Mouse (Mus musculus): ENCODE measurements around the gene Mid1. TPM values are rescaled to one million over a fixed set of nuclear protein-coding genes. Genes with fewer than 3 reads are reported as not detected.
"Not testable (repeated sequence)": the region's sequence is repeated elsewhere in the genome, so short reads cannot be mapped to it uniquely, and the experiment has no call there.

The Mid1 gene
- polyA plus RNA-seq, 1 experiment from 2014 or later = 4.7 TPM

DNA sequence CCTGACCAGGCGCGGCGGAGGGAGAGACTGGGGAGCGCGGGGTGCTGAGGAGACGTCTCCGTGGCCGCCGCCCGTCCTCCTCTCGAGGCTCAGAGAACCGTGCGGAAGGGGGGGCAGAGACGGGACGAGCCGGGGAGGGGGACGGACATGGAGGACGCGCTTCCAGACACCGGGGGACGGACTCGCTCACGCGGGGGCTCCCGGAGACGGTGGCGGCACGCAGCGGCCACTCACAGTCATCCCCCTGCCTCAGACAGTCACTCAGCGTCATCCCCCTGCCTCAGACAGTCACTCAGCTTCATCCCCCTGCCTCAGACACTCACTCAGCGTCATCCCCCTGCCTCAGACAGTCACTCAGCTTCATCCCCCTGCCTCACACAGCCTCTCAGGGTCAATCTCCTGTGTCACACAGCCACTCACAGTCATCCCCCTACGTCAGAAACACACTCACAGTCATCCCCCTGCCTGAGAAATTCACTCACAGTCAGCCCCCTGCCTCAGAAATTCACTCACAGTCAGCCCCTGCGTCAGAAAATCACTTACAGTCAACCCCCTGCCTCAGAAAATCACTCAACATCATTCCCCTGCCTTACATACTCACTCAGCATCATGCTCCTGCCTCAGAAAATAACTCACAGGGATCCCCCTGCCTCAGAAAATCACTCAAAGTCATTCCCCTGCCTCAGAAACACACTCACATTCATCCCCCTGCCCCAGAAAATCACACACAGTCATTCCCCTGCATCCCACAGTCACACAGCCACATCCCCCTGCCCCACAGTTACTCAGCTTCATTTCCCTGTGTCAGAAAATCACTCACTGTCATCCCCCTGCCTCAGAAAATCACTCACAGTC lies 309.2 kb downstream of the Mid1 start:
- 55% methylated on average over 30 of the region's 33 CpGs for WGBS
- not testable (repeated sequence) for H3K4me3 ChIP-seq (replicated peaks; ENCODE audit: low read depth, low read length); H3K36me3 ChIP-seq (ENCODE audit: insufficient read depth, low read length); DNase-seq (ENCODE audit: low spot score); H3K4me2 ChIP-seq (ENCODE audit: low read length); H3K27ac ChIP-seq; H3K4me1 ChIP-seq (replicated peaks; ENCODE audit: insufficient read depth, low read length); H3K27me3 ChIP-seq (ENCODE audit: insufficient read depth, low read length); ATAC-seq (replicated peaks; ENCODE audit: low FRiP score, low read depth); H3K9ac ChIP-seq (ENCODE audit: low read depth, low read length)
- peaks cover 11% of the 10 kb centered on the region; the same call in 1 of the 2 replicates for H3K9me3 ChIP-seq (replicated peaks; ENCODE audit: low read length)

DNA sequence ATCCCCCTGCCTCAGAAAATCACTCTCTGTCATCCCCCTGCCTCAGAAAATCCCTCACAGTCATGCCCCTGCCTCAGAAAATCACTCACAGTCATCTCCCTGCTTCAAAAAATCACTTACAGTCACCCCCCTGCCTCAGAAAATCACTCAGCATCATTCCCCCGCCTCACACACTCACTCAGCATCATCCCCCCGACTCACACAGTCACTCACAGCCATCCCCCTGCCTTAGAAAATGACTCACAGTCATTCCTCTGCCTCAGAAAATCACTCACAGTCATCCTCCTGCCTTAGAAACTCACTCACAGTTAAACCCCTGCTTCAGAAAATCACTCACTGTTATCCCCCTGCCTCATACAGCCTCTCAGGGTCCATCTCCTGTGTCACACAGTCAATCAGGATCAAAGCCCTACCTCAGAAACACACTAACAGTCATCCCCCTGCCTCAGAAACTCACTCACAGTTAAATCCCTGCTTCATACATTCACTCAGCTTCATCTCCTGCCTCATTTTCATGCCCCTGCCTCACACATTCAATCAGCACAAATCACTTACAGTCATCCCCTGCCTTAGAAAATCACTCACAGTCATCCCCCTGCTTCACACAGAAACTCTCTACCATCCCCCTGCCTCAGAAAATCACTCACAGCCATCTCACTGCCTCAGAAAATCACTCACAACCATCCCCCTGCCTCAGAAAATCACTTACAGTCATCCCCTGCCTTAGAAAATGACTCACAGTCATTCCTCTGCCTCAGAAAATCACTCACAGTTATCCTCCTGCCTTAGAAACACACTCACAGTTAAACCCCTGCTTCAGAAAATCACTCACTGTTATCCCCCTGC lies 310.1 kb downstream of the Mid1 start:
- H3K9me3 ChIP-seq (replicated peaks; ENCODE audit: low read length); H3K27ac ChIP-seq; H3K27me3 ChIP-seq (ENCODE audit: insufficient read depth, low read length); H3K4me1 ChIP-seq (replicated peaks; ENCODE audit: insufficient read depth, low read length); H3K36me3 ChIP-seq (ENCODE audit: insufficient read depth, low read length); H3K4me3 ChIP-seq (replicated peaks; ENCODE audit: low read depth, low read length); H3K4me2 ChIP-seq (ENCODE audit: low read length); H3K9ac ChIP-seq (ENCODE audit: low read depth, low read length); ATAC-seq (replicated peaks; ENCODE audit: low FRiP score, low read depth): not testable (repeated sequence)
- 40% methylated on average over 2 of the region's 2 CpGs for WGBS
- DNase-seq (ENCODE audit: low spot score) = peak; percentile 9

DNA sequence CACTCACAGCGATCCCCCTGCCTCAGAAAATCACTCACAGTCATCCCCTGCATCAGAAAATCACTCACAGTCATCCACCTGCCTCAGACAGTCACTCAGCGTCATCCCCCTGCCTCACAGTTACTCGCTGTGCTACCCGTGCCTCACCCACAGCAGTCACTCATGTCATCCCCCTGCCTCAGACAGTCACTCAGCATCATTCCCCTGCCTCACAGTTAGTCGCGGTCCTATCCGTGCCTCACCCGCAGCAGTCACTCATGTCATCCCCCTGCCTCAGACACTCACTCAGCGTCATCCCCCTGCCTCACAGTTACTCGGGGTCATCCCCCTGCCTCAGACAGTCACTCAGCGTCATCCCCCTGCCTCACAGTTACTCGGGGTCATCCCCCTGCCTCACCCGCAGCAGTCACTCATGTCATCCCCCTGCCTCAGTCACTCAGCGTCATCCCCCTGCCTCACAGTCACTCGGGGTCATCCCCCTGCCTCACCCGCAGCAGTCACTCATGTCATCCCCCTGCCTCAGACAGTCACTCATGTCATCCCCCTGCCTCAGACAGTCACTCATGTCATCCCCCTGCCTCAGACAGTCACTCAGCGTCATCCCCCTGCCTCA lies 311.0 kb downstream of the Mid1 start:
- DNase-seq (ENCODE audit: low spot score); H3K4me3 ChIP-seq (replicated peaks; ENCODE audit: low read depth, low read length); H3K9ac ChIP-seq (ENCODE audit: low read depth, low read length); H3K36me3 ChIP-seq (ENCODE audit: insufficient read depth, low read length); H3K9me3 ChIP-seq (replicated peaks; ENCODE audit: low read length); H3K27me3 ChIP-seq (ENCODE audit: insufficient read depth, low read length); H3K27ac ChIP-seq; H3K4me2 ChIP-seq (ENCODE audit: low read length); ATAC-seq (replicated peaks; ENCODE audit: low FRiP score, low read depth); H3K4me1 ChIP-seq (replicated peaks; ENCODE audit: insufficient read depth, low read length): not testable (repeated sequence)
- WGBS = 53% methylated on average over 17 of the region's 17 CpGs

DNA sequence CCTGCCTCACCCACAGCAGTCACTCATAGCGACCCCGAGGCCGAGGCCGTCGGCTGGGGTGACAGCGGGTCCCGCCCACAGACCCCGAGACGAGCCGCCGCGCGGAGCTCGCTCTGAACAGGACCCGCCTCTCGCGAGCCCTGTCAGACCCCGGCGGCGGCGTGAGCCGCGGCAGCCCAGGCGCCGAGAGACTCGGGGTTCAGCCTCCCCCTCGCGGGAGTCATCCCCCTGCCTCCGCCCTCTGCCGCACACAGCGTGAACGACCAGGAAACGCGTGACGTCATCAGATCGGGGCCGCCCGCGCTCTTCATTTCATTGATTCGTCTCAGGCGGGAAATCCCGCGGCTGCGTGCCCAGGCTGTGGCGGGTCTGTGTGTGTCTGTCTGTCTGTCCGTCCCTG lies 311.9 kb downstream of the Mid1 start:
- H3K4me1 ChIP-seq (replicated peaks; ENCODE audit: insufficient read depth, low read length); H3K27me3 ChIP-seq (ENCODE audit: insufficient read depth, low read length); H3K9me3 ChIP-seq (replicated peaks; ENCODE audit: low read length); H3K36me3 ChIP-seq (ENCODE audit: insufficient read depth, low read length); DNase-seq (ENCODE audit: low spot score); H3K27ac ChIP-seq: not testable (repeated sequence)
- peak overlapping the region; percentile 77 for H3K4me2 ChIP-seq (ENCODE audit: low read length)
- ATAC-seq (replicated peaks; ENCODE audit: low FRiP score, low read depth) = peak; percentile 30
- peak overlapping the region; percentile 20; the same call in 1 of the 2 replicates for H3K9ac ChIP-seq (ENCODE audit: low read depth, low read length)
- H3K4me3 ChIP-seq (replicated peaks; ENCODE audit: low read depth, low read length) = peak overlapping the region; percentile 34
- 39% methylated on average over 46 of the region's 46 CpGs for WGBS

DNA sequence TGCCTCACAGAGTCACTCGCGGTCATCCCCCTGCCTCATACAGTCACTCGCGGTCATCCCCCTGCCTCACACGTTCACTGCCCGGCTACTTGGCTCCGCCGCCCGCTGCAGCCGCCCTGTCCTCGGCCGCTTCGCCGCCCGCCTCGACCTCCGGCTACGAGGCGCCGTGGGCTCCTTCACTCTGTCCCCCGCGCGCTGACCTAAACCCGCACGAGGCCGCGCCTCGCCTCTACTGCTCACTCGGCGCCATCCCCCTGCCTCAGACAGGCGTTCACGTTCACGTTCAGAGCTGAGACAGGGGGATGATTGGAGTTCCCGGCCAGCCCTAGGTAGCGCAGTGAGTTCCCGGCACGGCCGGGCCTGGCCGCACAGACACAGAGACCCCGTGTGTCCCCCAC lies 312.5 kb downstream of the Mid1 start:
- DNase-seq (ENCODE audit: low spot score); H3K4me1 ChIP-seq (replicated peaks; ENCODE audit: insufficient read depth, low read length); ATAC-seq (replicated peaks; ENCODE audit: low FRiP score, low read depth); H3K36me3 ChIP-seq (ENCODE audit: insufficient read depth, low read length); H3K9me3 ChIP-seq (replicated peaks; ENCODE audit: low read length); H3K27me3 ChIP-seq (ENCODE audit: insufficient read depth, low read length): not testable (repeated sequence)
- WGBS = 47% methylated on average over 40 of the region's 40 CpGs
- Histone ChIP-seq H3K4me2 (ENCODE audit: low read length) (peak overlapping the region; percentile 77), H3K4me3 (replicated peaks; ENCODE audit: low read depth, low read length) (peak overlapping the region; percentile 34), H3K9ac (ENCODE audit: low read depth, low read length) (0 out of 2 replicates have a peak overlapping the region, but pooled peaks have one; percentile 19), H3K27ac (0 out of 2 replicates have a peak overlapping the region, but pooled peaks have one; percentile 10)

DNA sequence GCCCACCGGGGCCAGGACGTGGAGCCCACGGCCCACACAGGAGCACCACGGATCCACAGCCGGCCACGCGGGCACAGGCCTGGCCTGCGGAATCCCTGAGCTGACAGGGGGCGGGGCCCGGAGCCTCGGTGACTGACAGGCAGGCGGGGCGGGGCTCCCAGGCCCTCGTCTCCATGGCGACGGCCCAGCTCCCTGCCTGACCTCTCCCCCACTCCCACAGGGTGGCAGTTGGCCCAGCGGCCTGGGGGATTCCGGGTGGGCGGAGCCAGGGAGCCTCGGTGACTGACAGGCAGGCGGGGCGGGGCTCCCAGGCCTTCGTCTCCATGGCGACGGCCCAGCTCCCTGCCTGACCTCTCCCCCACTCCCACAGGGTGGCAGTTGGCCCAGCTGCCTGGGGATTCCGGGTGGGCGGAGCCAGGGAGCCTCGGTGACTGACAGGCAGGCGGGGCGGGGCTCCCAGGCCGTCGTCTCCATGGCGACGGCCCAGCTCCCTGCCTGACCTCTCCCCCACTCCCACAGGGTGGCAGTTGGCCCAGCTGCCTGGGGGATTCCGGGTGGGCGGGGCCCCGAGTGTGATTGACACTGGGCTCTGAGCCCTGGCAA lies 313.0 kb downstream of the Mid1 start:
- not testable (repeated sequence) for H3K36me3 ChIP-seq (ENCODE audit: insufficient read depth, low read length); H3K27me3 ChIP-seq (ENCODE audit: insufficient read depth, low read length); H3K4me1 ChIP-seq (replicated peaks; ENCODE audit: insufficient read depth, low read length); H3K9me3 ChIP-seq (replicated peaks; ENCODE audit: low read length)
- peak overlapping the region; percentile 77 for H3K4me2 ChIP-seq (ENCODE audit: low read length)
- H3K27ac ChIP-seq = 0 out of 2 replicates have a peak overlapping the region, but pooled peaks have one; percentile 10
- 0 out of 2 replicates have a peak overlapping the region, but pooled peaks have one; percentile 19 for H3K9ac ChIP-seq (ENCODE audit: low read depth, low read length)
- DNase-seq (ENCODE audit: low spot score) (peak; percentile 44), ATAC-seq (replicated peaks; ENCODE audit: low FRiP score, low read depth) (peak; percentile 91)
- 44% methylated on average over 37 of the region's 37 CpGs for WGBS
- H3K4me3 ChIP-seq (replicated peaks; ENCODE audit: low read depth, low read length) = peak overlapping the region; percentile 34

DNA sequence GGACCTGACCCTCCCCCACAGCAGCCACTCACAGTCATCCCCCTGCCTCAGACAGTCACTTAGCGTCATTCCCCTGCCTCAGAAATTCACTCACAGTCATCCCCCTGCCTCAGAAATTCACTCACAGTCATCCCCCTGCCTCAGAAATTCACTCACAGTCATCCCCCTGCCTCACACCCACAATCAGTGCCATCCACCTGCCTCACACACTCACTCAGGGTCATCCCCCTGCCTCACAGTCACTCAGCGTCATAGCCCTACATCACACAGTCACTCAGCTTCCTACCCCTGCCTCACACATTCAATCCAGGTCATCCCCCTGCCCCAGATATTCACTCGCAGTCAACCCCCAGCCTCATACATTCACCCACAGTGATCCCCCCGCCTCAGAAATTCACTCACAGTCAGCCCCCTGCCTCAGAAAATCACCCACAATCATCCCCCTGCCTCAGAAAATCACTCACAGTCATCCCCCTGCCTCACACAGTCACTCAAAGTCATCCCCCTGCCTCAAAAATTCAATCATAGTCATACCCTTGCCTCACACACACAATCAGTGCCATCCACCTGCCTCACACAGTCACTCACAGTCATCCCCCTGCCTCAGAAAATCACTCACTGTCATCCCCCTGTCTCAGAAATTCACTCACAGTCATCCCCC lies 313.7 kb downstream of the Mid1 start:
- not testable (repeated sequence) for H3K36me3 ChIP-seq (ENCODE audit: insufficient read depth, low read length); DNase-seq (ENCODE audit: low spot score); ATAC-seq (replicated peaks; ENCODE audit: low FRiP score, low read depth); H3K27ac ChIP-seq; H3K9ac ChIP-seq (ENCODE audit: low read depth, low read length); H3K4me1 ChIP-seq (replicated peaks; ENCODE audit: insufficient read depth, low read length); H3K4me3 ChIP-seq (replicated peaks; ENCODE audit: low read depth, low read length); H3K9me3 ChIP-seq (replicated peaks; ENCODE audit: low read length); H3K27me3 ChIP-seq (ENCODE audit: insufficient read depth, low read length)
- H3K4me2 ChIP-seq (ENCODE audit: low read length) = peak overlapping the region; percentile 77
- WGBS = 56% methylated on average over 4 of the region's 4 CpGs

DNA sequence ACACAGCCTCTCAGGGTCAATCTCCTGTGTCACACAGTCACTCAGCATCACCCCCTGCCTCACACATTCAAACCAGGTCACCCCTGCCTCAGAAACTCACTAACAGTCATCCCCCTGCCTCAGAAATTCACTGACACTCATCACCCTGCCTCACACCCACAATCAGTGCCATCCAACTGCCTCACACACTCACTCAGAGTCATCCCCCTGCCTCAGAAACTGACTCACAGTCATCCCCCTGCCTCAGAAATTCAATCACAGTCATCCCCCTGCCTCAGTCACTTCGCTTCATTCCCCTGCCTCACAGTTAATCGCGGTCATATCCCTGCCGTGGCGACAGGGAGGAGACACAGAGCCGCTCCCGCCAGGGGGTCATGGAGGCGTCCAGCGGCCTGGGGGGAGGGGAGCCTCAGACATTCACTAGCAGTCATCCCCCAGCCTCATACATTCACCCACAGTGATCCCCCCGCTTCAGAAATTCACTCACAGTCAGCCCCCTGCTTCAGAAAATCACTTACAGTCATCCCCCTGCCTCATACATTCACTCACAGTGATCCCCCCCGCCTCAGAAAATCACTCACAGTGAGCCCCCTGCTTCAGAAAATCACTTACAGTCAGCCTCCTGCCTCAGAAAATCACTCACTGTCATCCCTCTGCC lies 314.4 kb downstream of the Mid1 start:
- H3K4me2 ChIP-seq (ENCODE audit: low read length); H3K27me3 ChIP-seq (ENCODE audit: insufficient read depth, low read length); H3K4me3 ChIP-seq (replicated peaks; ENCODE audit: low read depth, low read length); H3K9ac ChIP-seq (ENCODE audit: low read depth, low read length); H3K36me3 ChIP-seq (ENCODE audit: insufficient read depth, low read length); H3K9me3 ChIP-seq (replicated peaks; ENCODE audit: low read length); ATAC-seq (replicated peaks; ENCODE audit: low FRiP score, low read depth); H3K4me1 ChIP-seq (replicated peaks; ENCODE audit: insufficient read depth, low read length); H3K27ac ChIP-seq: not testable (repeated sequence)
- peak; percentile 14 for DNase-seq (ENCODE audit: low spot score)
- 47% methylated on average over 11 of the region's 11 CpGs for WGBS

All from kidney, postnatal 0 days (tissue).